Mouse (Mus musculus) lung, embryonic 14.5 days (tissue): ENCODE measurements at regions not wholly inside any gene's neighbourhood (a gene's known extent, or its start where the extent isn't known, plus 50 kb on each side); places are given as distances from the start of the nearest gene placed in this dataset.

Experiments used
- ATAC-seq: fragments of 200-750 bp; cut with Nextera tagmentation; 2 replicates; pipeline ENCODE4 v1.8.0; 2017; ENCODE audit warnings: mild to moderate bottlenecking, moderate TSS enrichment, moderate library complexity; ENCODE audit not compliant: insufficient read depth
- DNase-seq: peaks from one replicate; pipeline ENCODE4 v3.0.0-alpha.2; 2015
- H3K27ac ChIP-seq: fragments of 300-500 bp; sonication (generic); 2 replicates; pipeline ENCODE4 v1.5.1; 2014; ENCODE audit warnings: low read depth, mild to moderate bottlenecking, moderate library complexity
- H3K27me3 ChIP-seq: fragments of 300-500 bp; sonication (generic); 2 replicates; pipeline ENCODE4 v1.6.1; 2014; ENCODE audit warnings: low read length, control low read depth; ENCODE audit not compliant: insufficient read depth
- H3K36me3 ChIP-seq: fragments of 300-500 bp; sonication (generic); 2 replicates; pipeline ENCODE4 v1.6.1; 2014; ENCODE audit warnings: control low read depth; ENCODE audit not compliant: insufficient read depth
- H3K4me1 ChIP-seq: fragments of 300-500 bp; sonication (generic); 2 replicates; pipeline ENCODE4 v1.6.1; 2014; ENCODE audit warnings: antibody characterized with exemption, control low read depth; ENCODE audit not compliant: insufficient read depth
- H3K4me2 ChIP-seq: fragments of 300-500 bp; sonication (generic); 2 replicates; pipeline ENCODE4 v1.6.1; 2014; ENCODE audit warnings: mild to moderate bottlenecking
- H3K4me3 ChIP-seq: fragments of 300-500 bp; sonication (generic); 2 replicates; pipeline ENCODE4 v1.5.1; 2014; ENCODE audit warnings: low read depth, low read length
- H3K9ac ChIP-seq: fragments of 300-500 bp; sonication (generic); 2 replicates; pipeline ENCODE4 v1.6.1; 2014
- H3K9me3 ChIP-seq: fragments of 300-500 bp; sonication (generic); 2 replicates; pipeline ENCODE4 v1.6.1; 2016; ENCODE audit warnings: low read depth, low read length, control low read depth
- CTCF ChIP-seq: IDR thresholded peaks from 2 replicates; pipeline ENCODE4 v1.5.1; 2016; ENCODE audit warnings: antibody characterized with exemption, low read depth
- WGBS: fragments of 180-500 bp; shearing (Covaris S2); extraction: QIAGEN DNeasy Blood & Tissue Kit; methylation state at CpG from one replicate; pipeline ENCODE4 v1.1.7; 2014; 5-methylcytosine and 5-hydroxymethylcytosine counted together

- Histone ChIP-seq H3K36me3 (no peaks in the 10 kb centered on the region), H3K9me3 (no peaks in the 10 kb centered on the region), H3K4me2 (no peak overlapping the region), H3K27ac (peak overlapping the region; percentile 42; the same call in 1 of the 2 replicates), H3K9ac (no peak overlapping the region), H3K27me3 (no peaks in the 10 kb centered on the region), H3K4me1 (0 out of 2 replicates have a peak, but pooled peaks cover 2% of the 10 kb centered on the region), H3K4me3 (no peak overlapping the region)
- 49% methylated on average over 2 of the region's 2 CpGs for WGBS
- peak; percentile 85 for ATAC-seq
- TF ChIP-seq CTCF, result no peak
- peak; percentile 80 for DNase-seq
Measured at GRCm38 (mm10) chr4:31354953-31355352, 608.9 kb upstream of the Map3k7 start.

- TF ChIP-seq CTCF, result no peak
- WGBS, result 59% methylated on average over 1 of the region's 1 CpGs
- DNase-seq (no peak), ATAC-seq (no peak)
- Histone ChIP-seq H3K9me3 (no peaks in the 10 kb centered on the region), H3K9ac (no peak overlapping the region), H3K27ac (no peak overlapping the region), H3K4me2 (no peak overlapping the region), H3K4me1 (no peaks in the 10 kb centered on the region), H3K27me3 (no peaks in the 10 kb centered on the region), H3K36me3 (no peaks in the 10 kb centered on the region), H3K4me3 (no peak overlapping the region)
Measured at GRCm38 (mm10) chr4:31366172-31366571, 597.7 kb upstream of the Map3k7 start.

GRCm38 (mm10) chr4:31367031-31367430 is 596.9 kb upstream of the Map3k7 start:
- DNase-seq (peak; percentile 3), ATAC-seq (no peak)
- Histone ChIP-seq H3K4me1 (no peaks in the 10 kb centered on the region), H3K27ac (no peak overlapping the region), H3K27me3 (no peaks in the 10 kb centered on the region), H3K4me3 (no peak overlapping the region), H3K9ac (no peak overlapping the region), H3K9me3 (no peaks in the 10 kb centered on the region), H3K36me3 (no peaks in the 10 kb centered on the region), H3K4me2 (no peak overlapping the region)
- TF ChIP-seq CTCF, result no peak
- 69% methylated on average over 5 of the region's 5 CpGs for WGBS

- no peaks in the 10 kb centered on the region for H3K36me3 ChIP-seq
- no peak overlapping the region for H3K4me3 ChIP-seq
- H3K4me1 ChIP-seq, result no peaks in the 10 kb centered on the region
- H3K27ac ChIP-seq, result no peak overlapping the region
- no peak for TF ChIP-seq CTCF
- no peak overlapping the region for H3K4me2 ChIP-seq
- WGBS, result 60% methylated on average over 7 of the region's 7 CpGs
- H3K9ac ChIP-seq, result no peak overlapping the region
- no peak for ATAC-seq
- no peaks in the 10 kb centered on the region for H3K27me3 ChIP-seq
- no peaks in the 10 kb centered on the region for H3K9me3 ChIP-seq
- peak; percentile 47 for DNase-seq
Measured at GRCm38 (mm10) chr4:31370062-31370461, 593.8 kb upstream of the Map3k7 start.

- DNase-seq, result no peak
- Histone ChIP-seq H3K27ac (no peak overlapping the region), H3K4me1 (no peaks in the 10 kb centered on the region), H3K9me3 (no peaks in the 10 kb centered on the region), H3K4me3 (no peak overlapping the region), H3K9ac (no peak overlapping the region), H3K4me2 (no peak overlapping the region), H3K36me3 (no peaks in the 10 kb centered on the region), H3K27me3 (no peaks in the 10 kb centered on the region)
- 89% methylated on average over 8 of the region's 8 CpGs for WGBS
- no peak for ATAC-seq
- TF ChIP-seq CTCF, result no peak
Measured at GRCm38 (mm10) chr4:31381069-31381969, 582.6 kb upstream of the Map3k7 start.

GRCm38 (mm10) chr4:31392932-31393632 is 570.8 kb upstream of the Map3k7 start:
- Histone ChIP-seq H3K27me3 (no peaks in the 10 kb centered on the region), H3K36me3 (no peaks in the 10 kb centered on the region), H3K4me3 (no peak overlapping the region), H3K4me1 (no peaks in the 10 kb centered on the region), H3K9me3 (no peaks in the 10 kb centered on the region), H3K27ac (no peak overlapping the region), H3K9ac (no peak overlapping the region), H3K4me2 (no peak overlapping the region)
- 52% methylated on average over 4 of the region's 4 CpGs for WGBS
- no peak for DNase-seq
- no peak for TF ChIP-seq CTCF
- ATAC-seq, result no peak

DNA sequence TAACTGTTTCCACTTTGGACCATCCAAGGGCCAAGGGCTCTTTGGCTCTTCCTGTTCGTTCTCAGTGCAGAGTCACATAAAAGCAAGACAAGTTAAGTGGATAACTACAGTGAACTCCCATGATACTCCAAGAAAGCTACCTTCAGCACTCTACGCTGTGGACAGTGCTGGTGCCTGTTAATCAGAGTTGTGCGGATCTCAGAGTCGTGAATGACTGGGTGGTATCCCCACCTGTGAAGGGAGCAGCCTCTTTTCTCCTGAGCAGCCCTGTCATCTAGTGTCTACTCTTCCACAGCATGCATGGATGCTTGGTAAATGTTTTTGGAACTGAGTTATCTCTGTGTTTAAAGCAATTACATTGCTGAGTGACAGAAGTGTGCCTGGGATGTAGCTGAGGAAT is 568.4 kb upstream of the Map3k7 start:
- 55% methylated on average over 4 of the region's 4 CpGs for WGBS
- Histone ChIP-seq H3K9me3 (no peaks in the 10 kb centered on the region), H3K9ac (no peak overlapping the region), H3K27me3 (no peaks in the 10 kb centered on the region), H3K4me3 (no peak overlapping the region), H3K4me2 (no peak overlapping the region), H3K27ac (no peak overlapping the region), H3K36me3 (no peaks in the 10 kb centered on the region), H3K4me1 (no peaks in the 10 kb centered on the region)
- TF ChIP-seq CTCF, result no peak
- DNase-seq (peak; percentile 37), ATAC-seq (no peak)
